In genomic region chr11:18875911-18876885, GRCm38 (mm10) we compare ENCODE assay signal across 9 mouse cellular contexts.
DNase-seq lines count a peak whose midpoint lies in the region; ATAC-seq lines count a peak whose summit lies in the region.
"Had no signal": no experiment of that assay in that cellular context is flagged by ENCODE, and none has a peak within 500 bp of the region (broad histone marks: within the 10 kb centered on the region; RNA-seq: fewer than 3 reads in every experiment).

No protein-coding gene starts in this region.

- peaks cover 15% of the 10 kb centered on the region for H3K4me1 ChIP-seq in heart, embryonic 11.5 days (ENCODE audit: control insufficient read depth, insufficient read depth, low read length)
- H3K4me1 ChIP-seq in forebrain, embryonic 15.5 days: peaks cover 40% of the 10 kb centered on the region
- H3K4me1 ChIP-seq in limb, embryonic 10.5 days: peaks cover 69% of the 10 kb centered on the region

- ATAC-seq in heart, embryonic 11.5 days (replicated peaks; ENCODE audit: insufficient number of reproducible peaks, low FRiP score, low TSS enrichment): no peak
- no peak for ATAC-seq in forebrain, embryonic 15.5 days (replicated peaks)
- ATAC-seq in erythroid progenitor cell, adult 5-6 weeks (replicated peaks; ENCODE audit: low FRiP score, poor library complexity, severe bottlenecking): no peak

- H3K27ac ChIP-seq in heart, embryonic 11.5 days (ENCODE audit: low read depth, low read length): peak overlapping the region; percentile 64; the same call in 1 of the 2 replicates
- H3K27ac ChIP-seq in forebrain, embryonic 15.5 days (replicated peaks): no peak overlapping the region
- H3K27ac ChIP-seq in limb, embryonic 10.5 days: peak overlapping the region; percentile 86

- no peak for DNase-seq in heart, adult 8-10 months (ENCODE audit: low spot score)
- peak; percentile 50 for DNase-seq in adrenal gland, postnatal 14 days
- DNase-seq in limb, embryonic 10.5 days (ENCODE audit: low spot score): peak; percentile 62
- DNase-seq in neural tube, embryonic 10.5 days (ENCODE audit: extremely low spot score, low spot score): peak; percentile 69
- no peak for DNase-seq in Muller cell, postnatal 12 days (ENCODE audit: inconsistent ontology term)

- no peaks in the 10 kb centered on the region for H3K36me3 ChIP-seq in heart, embryonic 11.5 days (ENCODE audit: control insufficient read depth, insufficient read depth, low read length)
- no peaks in the 10 kb centered on the region for H3K36me3 ChIP-seq in forebrain, embryonic 15.5 days
- H3K36me3 ChIP-seq in limb, embryonic 10.5 days: no peaks in the 10 kb centered on the region

- peak overlapping the region; percentile 78 for H3K9ac ChIP-seq in heart, embryonic 11.5 days (ENCODE audit: low read depth, low read length)
- H3K9ac ChIP-seq in forebrain, embryonic 15.5 days (replicated peaks): peak overlapping the region; percentile 29; the same call in 1 of the 2 replicates

- no peaks in the 10 kb centered on the region for H3K9me3 ChIP-seq in heart, embryonic 11.5 days (replicated peaks; ENCODE audit: control insufficient read depth, low read length)
- H3K9me3 ChIP-seq in forebrain, embryonic 15.5 days: no peaks in the 10 kb centered on the region
- H3K9me3 ChIP-seq in limb, embryonic 10.5 days (replicated peaks): no peaks in the 10 kb centered on the region

- H3K4me2 ChIP-seq in heart, embryonic 11.5 days: peak overlapping the region; percentile 73
- H3K4me2 ChIP-seq in forebrain, embryonic 15.5 days (replicated peaks): peak overlapping the region; percentile 76

- H3K27me3 ChIP-seq in heart, embryonic 11.5 days (ENCODE audit: control insufficient read depth, insufficient read depth, low read length): no peaks in the 10 kb centered on the region; the same call in 1 of the 2 replicates
- peaks cover 40% of the 10 kb centered on the region for H3K27me3 ChIP-seq in forebrain, embryonic 15.5 days
- H3K27me3 ChIP-seq in limb, embryonic 10.5 days (ENCODE audit: low read depth, poor library complexity, severe bottlenecking): peaks cover 50% of the 10 kb centered on the region
- H3K27me3 ChIP-seq: CH12.LX had no signal

- peak overlapping the region; percentile 56 for H3K4me3 ChIP-seq in heart, embryonic 11.5 days (ENCODE audit: low read depth, low read length)
- peak overlapping the region; percentile 50 for H3K4me3 ChIP-seq in forebrain, embryonic 15.5 days
- H3K4me3 ChIP-seq in limb, embryonic 10.5 days: peak overlapping the region; percentile 54

- 12% methylated on average over 27 of the region's 27 CpGs for WGBS in heart, embryonic 11.5 days (ENCODE audit: insufficient replicate concordance)
- 6% methylated on average over 27 of the region's 27 CpGs for WGBS in forebrain, embryonic 15.5 days
- WGBS in limb, embryonic 10.5 days: 6% methylated on average over 27 of the region's 27 CpGs

Comparison
In these comparisons a context has a peak if more than half of its experiments do, and no peak if none do; other contexts are left out.
1. DNase-seq: peak in adrenal gland, postnatal 14 days (single experiment), limb, embryonic 10.5 days (single experiment) and neural tube, embryonic 10.5 days (single experiment); none in heart, adult 8-10 months (single experiment) and Muller cell, postnatal 12 days (single experiment).
2. Peak in every context shown above with its lines, with median percentiles within 50 percentile points of each other: H3K4me3 ChIP-seq.